ENCODE assay signal across 18 mouse cellular contexts in genomic region chr5:112356322-112356721, GRCm38 (mm10). TPM values are rescaled to one million over a fixed set of nuclear protein-coding genes. Genes with fewer than 3 reads are reported as not detected.
DNase-seq lines count a peak whose midpoint lies in the region; ATAC-seq and TF ChIP-seq lines count a peak whose summit lies in the region.
"Had no signal": no experiment of that assay in that cellular context is flagged by ENCODE, and none has a peak within 500 bp of the region (broad histone marks: within the 10 kb centered on the region; RNA-seq: fewer than 3 reads in every experiment).

No protein-coding gene starts in this region.

- intact Hi-C loops in heart, postnatal 25 days (cut with DNase I): no loop called here

- no peak overlapping the region for H3K4me2 ChIP-seq in stomach, embryonic 15.5 days
- H3K4me2 ChIP-seq in stomach, postnatal 0 days (replicated peaks; ENCODE audit: low read depth): no peak overlapping the region
- H3K4me2 ChIP-seq: intestine, embryonic 15.5 days; lung, embryonic 14.5 days; midbrain, embryonic 13.5 days had no signal

- 0 out of 2 replicates have a peak, but pooled peaks have one; percentile 4 for ATAC-seq in stomach, embryonic 15.5 days (ENCODE audit: insufficient read depth, low FRiP score, low read depth)
- no peak for ATAC-seq in stomach, postnatal 0 days (ENCODE audit: low FRiP score, low TSS enrichment)
- ATAC-seq: CD4-positive, CD25-positive, alpha-beta regulatory T cell, adult 4 months; midbrain, embryonic 13.5 days had no signal

- no peak for TF ChIP-seq CTCF in stomach, postnatal 0 days (IDR thresholded peaks at IDR 0.05; ENCODE audit: low read depth)

- H3K27ac ChIP-seq in stomach, embryonic 15.5 days: no peak overlapping the region
- no peak overlapping the region for H3K27ac ChIP-seq in stomach, postnatal 0 days (replicated peaks)
- H3K27ac ChIP-seq: hindbrain, embryonic 10.5 days; intestine, embryonic 15.5 days; midbrain, embryonic 13.5 days had no signal

- no peaks in the 10 kb centered on the region for H3K9me3 ChIP-seq in stomach, embryonic 15.5 days
- H3K9me3 ChIP-seq in stomach, postnatal 0 days (ENCODE audit: control insufficient read depth, low read length): no peaks in the 10 kb centered on the region
- H3K9me3 ChIP-seq: hindbrain, embryonic 10.5 days; intestine, embryonic 15.5 days; midbrain, embryonic 13.5 days had no signal

- H3K9ac ChIP-seq in stomach, embryonic 15.5 days: no peak overlapping the region
- H3K9ac ChIP-seq in stomach, postnatal 0 days (ENCODE audit: low read length): no peak overlapping the region
- H3K9ac ChIP-seq: intestine, embryonic 15.5 days; lung, embryonic 14.5 days; midbrain, embryonic 13.5 days had no signal

- peak; percentile 16 to 44 for DNase-seq in heart, adult 9 months (ENCODE audit: low spot score in 2 of 2)
- DNase-seq in heart, postnatal 25 days (ENCODE audit: low spot score): no peak
- DNase-seq in stomach, postnatal 0 days (ENCODE audit: low spot score): no peak
- DNase-seq in kidney, postnatal 25 days: peak; percentile 17 to 64
- DNase-seq in lung, postnatal 4 days: peak; percentile 33 to 64
- DNase-seq in cerebellum, adult 9-10 months: no peak
- DNase-seq: cerebellum, adult 8-10 months; left cerebral cortex, postnatal 4 days; lung, embryonic 14.5 days; right cerebral cortex, postnatal 25 days; thymus, postnatal 36 days had no signal

- no peaks in the 10 kb centered on the region for H3K36me3 ChIP-seq in stomach, embryonic 15.5 days
- H3K36me3 ChIP-seq in stomach, postnatal 0 days (ENCODE audit: control insufficient read depth, insufficient read depth, low read length): peaks cover 7% of the 10 kb centered on the region; the same call in 1 of the 2 replicates

- no peak overlapping the region for H3K4me3 ChIP-seq in stomach, embryonic 15.5 days (replicated peaks)
- no peak overlapping the region for H3K4me3 ChIP-seq in stomach, postnatal 0 days (ENCODE audit: low read depth, low read length)
- H3K4me3 ChIP-seq: hindbrain, embryonic 10.5 days; intestine, embryonic 15.5 days; midbrain, embryonic 13.5 days had no signal

- 91% methylated on average over 9 of the region's 9 CpGs for WGBS in stomach, embryonic 15.5 days
- 92% methylated on average over 9 of the region's 9 CpGs for WGBS in stomach, postnatal 0 days

- no peaks in the 10 kb centered on the region for H3K27me3 ChIP-seq in stomach, embryonic 15.5 days (replicated peaks)
- H3K27me3 ChIP-seq in stomach, postnatal 0 days (ENCODE audit: control insufficient read depth, insufficient read depth, low read length): no peaks in the 10 kb centered on the region
- H3K27me3 ChIP-seq: intestine, embryonic 15.5 days; midbrain, embryonic 13.5 days had no signal

- no peaks in the 10 kb centered on the region for H3K4me1 ChIP-seq in stomach, embryonic 15.5 days
- no peaks in the 10 kb centered on the region for H3K4me1 ChIP-seq in stomach, postnatal 0 days (replicated peaks; ENCODE audit: control insufficient read depth, insufficient read depth)
- H3K4me1 ChIP-seq: intestine, embryonic 15.5 days; midbrain, embryonic 13.5 days had no signal

- TF ChIP-seq EP300 in stomach, postnatal 0 days (optimal IDR thresholded peaks at IDR 0.05): no peak

RNA-seq across cellular contexts. Expression of gene Gm6583, which starts 0.5 kb away (rescaled TPM):
- total RNA-seq in heart, postnatal 25 days (2021): not detected
- 0.22 and 0.24 TPM in 2 replicates for polyA plus RNA-seq in stomach, embryonic 15.5 days (2015; fragmentation: Nextera tagmentation; extraction: Ambion mirVana)
- polyA plus RNA-seq in stomach, postnatal 0 days (2015; fragmentation: Nextera tagmentation; extraction: Ambion mirVana): 0.08 and 0.13 TPM in 2 replicates
- total RNA-seq: layer of hippocampus, postnatal 25 days; left cerebral cortex, postnatal 4 days had no signal
- polyA plus RNA-seq: gonadal fat pad, adult 2 months had no signal

RNA-seq across cellular contexts. Expression of gene Hps4, which starts 13.4 kb away (rescaled TPM):
- 10 to 100 TPM; 10.2 to 12.1 TPM for total RNA-seq in heart, postnatal 25 days (2021)
- 31.7 and 32.9 TPM in 2 replicates for polyA plus RNA-seq in stomach, embryonic 15.5 days (2015; fragmentation: Nextera tagmentation; extraction: Ambion mirVana)
- polyA plus RNA-seq in stomach, postnatal 0 days (2015; fragmentation: Nextera tagmentation; extraction: Ambion mirVana): 15.2 and 15.3 TPM in 2 replicates

RNA-seq across cellular contexts. Expression of gene Srrd, which starts 13.5 kb away (rescaled TPM):
- total RNA-seq in heart, postnatal 25 days (2021): 1 to 10 TPM; 7.5 to 8.1 TPM
- polyA plus RNA-seq in stomach, embryonic 15.5 days (2015; fragmentation: Nextera tagmentation; extraction: Ambion mirVana): 34.0 and 37.3 TPM in 2 replicates
- 19.3 and 20.9 TPM in 2 replicates for polyA plus RNA-seq in stomach, postnatal 0 days (2015; fragmentation: Nextera tagmentation; extraction: Ambion mirVana)

RNA-seq across cellular contexts. Expression of gene Tfip11, which starts 30.2 kb away (rescaled TPM):
- 10 to 100 TPM; 16.3 to 17.9 TPM for total RNA-seq in heart, postnatal 25 days (2021)
- polyA plus RNA-seq in stomach, embryonic 15.5 days (2015; fragmentation: Nextera tagmentation; extraction: Ambion mirVana): 23.3 and 25.3 TPM in 2 replicates
- polyA plus RNA-seq in stomach, postnatal 0 days (2015; fragmentation: Nextera tagmentation; extraction: Ambion mirVana): 12.4 and 12.9 TPM in 2 replicates

RNA-seq across cellular contexts. Expression of gene Asphd2, which starts 38.3 kb away (rescaled TPM):
- total RNA-seq in heart, postnatal 25 days (2021): under 1 TPM; 0.65 to 0.70 TPM
- polyA plus RNA-seq in stomach, embryonic 15.5 days (2015; fragmentation: Nextera tagmentation; extraction: Ambion mirVana): 10.2 and 12.1 TPM in 2 replicates
- polyA plus RNA-seq in stomach, postnatal 0 days (2015; fragmentation: Nextera tagmentation; extraction: Ambion mirVana): 4.4 and 4.6 TPM in 2 replicates
- polyA plus RNA-seq: CD4-positive, CD25-positive, alpha-beta regulatory T cell, adult 4 months had no signal

Comparison
In these comparisons a context has a peak if more than half of its experiments do, and no peak if none do; other contexts are left out.
1. DNase-seq: peak in heart, adult 9 months (2 of 2), kidney, postnatal 25 days (2 of 2) and lung, postnatal 4 days (2 of 2); none in heart, postnatal 25 days (single experiment), stomach, postnatal 0 days (single experiment) and cerebellum, adult 9-10 months (single experiment).